Mouse (Mus musculus) spleen, adult 2 months (tissue): Measurements from ENCODE around the gene Lrch3. TPM values are rescaled to one million over a fixed set of nuclear protein-coding genes. Genes with fewer than 3 reads are reported as not detected.

Source experiments
- DNase-seq, 2 experiments: peaks; one replicate each; pipeline versions ENCODE4 v3.0.0 to v3.0.0-alpha.2; 2012 to 2021; ENCODE audit warnings: low spot score in 2 of 2, low read depth in 1 of 2
- H3K27ac ChIP-seq: fragments of 200-500 bp; 2 replicates; pipeline ENCODE4 v1.5.1; 2012; ENCODE audit warnings: low read length, inconsistent platforms; ENCODE audit not compliant: insufficient read depth
- H3K27me3 ChIP-seq: fragments of 200-500 bp; 2 replicates; pipeline ENCODE4 v1.6.1; 2012; ENCODE audit warnings: mild to moderate bottlenecking, moderate library complexity, low read length, inconsistent platforms; ENCODE audit not compliant: control insufficient read depth, insufficient read depth
- H3K36me3 ChIP-seq: fragments of 200-500 bp; 2 replicates; pipeline ENCODE4 v1.6.1; 2012; ENCODE audit warnings: mild to moderate bottlenecking, low read length, inconsistent platforms; ENCODE audit not compliant: control insufficient read depth, insufficient read depth
- H3K4me1 ChIP-seq: fragments of 200-500 bp; 2 replicates; pipeline ENCODE4 v1.6.1; 2011; ENCODE audit warnings: inconsistent platforms; ENCODE audit not compliant: control insufficient read depth, insufficient read depth, insufficient read length
- H3K4me3 ChIP-seq: fragments of 200-500 bp; 2 replicates; pipeline ENCODE4 v1.5.1; 2011; ENCODE audit warnings: mild to moderate bottlenecking, inconsistent platforms; ENCODE audit not compliant: insufficient read depth, insufficient read length; ENCODE audit errors: extremely low read depth
- CTCF ChIP-seq: fragments of 200-500 bp; IDR thresholded peaks from 2 replicates; pipeline ENCODE4 v1.5.1; 2011; ENCODE audit warnings: mild to moderate bottlenecking, inconsistent platforms; ENCODE audit not compliant: insufficient read depth, insufficient read length, insufficient replicate concordance; ENCODE audit errors: extremely low read depth
- POLR2A ChIP-seq: fragments of 200-500 bp; IDR thresholded peaks from 2 replicates; pipeline ENCODE4 v1.6.1; 2011; ENCODE audit warnings: low read depth, low read length, inconsistent platforms
- WGBS: fragments of 180-500 bp; shearing (Covaris S2); methylation state at CpG from one replicate; pipeline ENCODE4 v1.1.7; 2018; 5-methylcytosine and 5-hydroxymethylcytosine counted together
- polyA plus RNA-seq: library from polyadenylated mRNA; depleted of rRNA; stranded (reverse); fragments of >200 nt; gene quantifications from 2 replicates; pipeline ENCODE4 v1.2.3, GENCODE M21; 2012

Lrch3 gene
- polyA plus RNA-seq, 1 experiment: 16.9 TPM

- H3K36me3 ChIP-seq: peaks cover 38% of the 10 kb centered on the region
- TF ChIP-seq CTCF (no peak), POLR2A (no peak)
- DNase-seq: no peak
- WGBS: 82% methylated on average over 9 of the region's 9 CpGs
- H3K27ac ChIP-seq: no peak overlapping the region
- H3K27me3 ChIP-seq: no peaks in the 10 kb centered on the region
- no peaks in the 10 kb centered on the region for H3K4me1 ChIP-seq
- H3K4me3 ChIP-seq: no peak overlapping the region
Measured at GRCm38 (mm10) chr16:33005216-33005615, 91.3 kb downstream of the Lrch3 start.

GRCm38 (mm10) chr16:33006888-33007287, 93.0 kb downstream of the Lrch3 start:
- 96% methylated on average over 7 of the region's 7 CpGs for WGBS
- H3K27me3 ChIP-seq: no peaks in the 10 kb centered on the region
- peaks cover 37% of the 10 kb centered on the region for H3K36me3 ChIP-seq
- DNase-seq: no peak
- H3K4me1 ChIP-seq: no peaks in the 10 kb centered on the region
- no peak overlapping the region for H3K27ac ChIP-seq
- TF ChIP-seq POLR2A: no peak
- no peak for TF ChIP-seq CTCF
- no peak overlapping the region for H3K4me3 ChIP-seq

GRCm38 (mm10) chr16:33007436-33007835, 93.5 kb downstream of the Lrch3 start:
- TF ChIP-seq CTCF (no peak), POLR2A (no peak)
- Histone ChIP-seq H3K4me1 (no peaks in the 10 kb centered on the region), H3K36me3 (peaks cover 40% of the 10 kb centered on the region), H3K27me3 (no peaks in the 10 kb centered on the region), H3K27ac (no peak overlapping the region), H3K4me3 (no peak overlapping the region)
- WGBS: 94% methylated on average over 7 of the region's 7 CpGs
- no peak for DNase-seq

GRCm38 (mm10) chr16:33010166-33010565, 96.3 kb downstream of the Lrch3 start:
- Histone ChIP-seq H3K27ac (no peak overlapping the region), H3K36me3 (peaks cover 50% of the 10 kb centered on the region), H3K27me3 (no peaks in the 10 kb centered on the region), H3K4me3 (no peak overlapping the region), H3K4me1 (no peaks in the 10 kb centered on the region)
- TF ChIP-seq POLR2A (no peak), CTCF (no peak)
- DNase-seq: no peak
- whole genome bisulfite sequencing: 93% methylated on average over 6 of the region's 6 CpGs

- no peak for DNase-seq
- peaks cover 31% of the 10 kb centered on the region for H3K36me3 ChIP-seq
- H3K4me1 ChIP-seq: no peaks in the 10 kb centered on the region; the same call in 1 of the 2 replicates
- H3K27ac ChIP-seq: no peak overlapping the region
- TF ChIP-seq POLR2A (no peak), CTCF (no peak)
- H3K4me3 ChIP-seq: no peak overlapping the region
- H3K27me3 ChIP-seq: no peaks in the 10 kb centered on the region
- 96% methylated on average over 5 of the region's 5 CpGs for WGBS
Measured at GRCm38 (mm10) chr16:33013801-33014200, 99.9 kb downstream of the Lrch3 start.

GRCm38 (mm10) chr16:33014921-33015320, 101.0 kb downstream of the Lrch3 start:
- TF ChIP-seq CTCF (no peak), POLR2A (no peak)
- WGBS: 94% methylated on average over 1 of the region's 1 CpGs
- Histone ChIP-seq H3K4me3 (no peak overlapping the region), H3K4me1 (no peaks in the 10 kb centered on the region; the same call in 1 of the 2 replicates), H3K36me3 (peaks cover 27% of the 10 kb centered on the region), H3K27ac (no peak overlapping the region), H3K27me3 (no peaks in the 10 kb centered on the region)
- DNase-seq: no peak

GRCm38 (mm10) chr16:33015396-33015907, 101.6 kb downstream of the Lrch3 start:
- H3K27ac ChIP-seq: no peak overlapping the region
- H3K4me3 ChIP-seq: no peak overlapping the region
- peaks cover 24% of the 10 kb centered on the region for H3K36me3 ChIP-seq
- no peak for TF ChIP-seq POLR2A
- TF ChIP-seq CTCF: no peak
- no peaks in the 10 kb centered on the region; the same call in 1 of the 2 replicates for H3K4me1 ChIP-seq
- no peak for DNase-seq
- H3K27me3 ChIP-seq: no peaks in the 10 kb centered on the region
- 88% methylated on average over 3 of the region's 3 CpGs for WGBS
